Mouse (Mus musculus): ENCODE data around the gene Rhod.

GRCm38 (mm10) chr19:4387276-4387675, 52.0 kb downstream of the Rhod start:
- TF ChIP-seq CTCF (IDR thresholded peaks at IDR 0.05; ENCODE audit: low read depth, low read length) (no peak), POLR2A (IDR thresholded peaks at IDR 0.05; ENCODE audit: borderline replicate concordance, low read depth, low read length) (no peak)

All from bone marrow macrophage, adult 2 months (primary cell).